ENCODE assay signal across 8 mouse cellular contexts in the genomic region with DNA sequence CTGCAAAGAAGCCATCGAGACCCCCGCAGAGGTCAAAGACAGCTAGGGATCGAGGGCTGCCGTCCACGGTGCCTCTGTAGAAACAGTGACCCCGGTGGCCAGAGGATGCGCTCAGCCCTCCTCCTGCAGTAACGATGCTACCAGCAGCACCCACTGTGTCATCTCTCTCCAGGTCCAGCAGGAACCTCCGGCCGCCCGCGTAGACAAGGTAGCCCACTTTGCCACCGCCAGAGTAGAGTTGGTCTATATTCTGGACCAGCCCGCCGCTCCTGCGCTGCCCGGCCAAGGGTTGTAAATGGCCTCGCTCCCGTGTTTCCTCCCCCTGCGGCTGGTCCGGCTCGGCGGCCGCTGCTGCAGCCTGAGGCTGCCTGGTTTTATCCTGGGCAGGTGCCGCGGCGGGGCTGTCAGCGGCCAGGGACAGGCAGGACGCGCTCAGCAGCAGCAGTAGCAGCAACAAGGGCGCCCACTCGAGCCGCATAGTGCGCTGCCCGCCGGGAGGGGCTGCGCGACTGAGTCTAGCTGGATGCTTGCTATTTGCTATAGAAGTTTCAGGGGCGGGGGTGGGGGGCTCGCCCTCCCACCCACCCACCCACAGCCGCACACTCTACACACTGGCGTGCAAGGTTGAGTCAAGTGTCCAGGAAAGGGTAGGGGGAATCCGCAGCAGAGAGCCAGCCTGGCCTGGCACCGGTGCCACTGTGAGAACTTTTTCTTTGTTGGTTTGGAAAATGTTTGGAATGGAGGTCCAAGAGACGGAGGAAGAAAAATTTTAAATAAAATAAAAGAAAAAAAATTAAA. TPM values are rescaled to one million over a fixed set of nuclear protein-coding genes. Genes with fewer than 3 reads are reported as not detected.
DNase-seq lines count a peak whose midpoint lies in the region; ATAC-seq and TF ChIP-seq lines count a peak whose summit lies in the region.

No protein-coding gene starts in this region.

- H3K4me2 ChIP-seq in embryonic facial prominence, embryonic 12.5 days (replicated peaks) = peak overlapping the region; percentile 96
- peak overlapping the region; percentile 96 for H3K4me2 ChIP-seq in heart, embryonic 16.5 days (ENCODE audit: low read depth, low read length)
- peak overlapping the region; percentile 100 for H3K4me2 ChIP-seq in midbrain, postnatal 0 days (ENCODE audit: low read depth, low read length, poor library complexity, severe bottlenecking)

- H3K79me3 ChIP-seq in C2C12 (ENCODE audit: low read depth) = no peaks in the 10 kb centered on the region

- intact Hi-C loops in left cerebral cortex, postnatal 4 days (cut with DNase I) = no loop called here

- no peak for TF ChIP-seq POLR2A in ES-Bruce4 (IDR thresholded peaks at IDR 0.05; ENCODE audit: insufficient read depth, low read length)

- no peaks in the 10 kb centered on the region for H3K9me3 ChIP-seq in ES-Bruce4 (replicated peaks; ENCODE audit: control insufficient read depth, insufficient read depth, low read length, poor library complexity, severe bottlenecking)
- no peaks in the 10 kb centered on the region for H3K9me3 ChIP-seq in embryonic facial prominence, embryonic 12.5 days
- no peaks in the 10 kb centered on the region for H3K9me3 ChIP-seq in heart, embryonic 16.5 days (replicated peaks; ENCODE audit: control insufficient read depth, low read length)
- no peaks in the 10 kb centered on the region for H3K9me3 ChIP-seq in midbrain, postnatal 0 days (ENCODE audit: low read length)

- H3K36me3 ChIP-seq in C2C12 (ENCODE audit: control insufficient read depth, insufficient read depth) = no peaks in the 10 kb centered on the region
- H3K36me3 ChIP-seq in ES-Bruce4 (ENCODE audit: control insufficient read depth, insufficient read depth, low read length, poor library complexity, severe bottlenecking) = no peaks in the 10 kb centered on the region
- H3K36me3 ChIP-seq in embryonic facial prominence, embryonic 12.5 days = no peaks in the 10 kb centered on the region
- no peaks in the 10 kb centered on the region for H3K36me3 ChIP-seq in heart, embryonic 16.5 days (ENCODE audit: control insufficient read depth, insufficient read depth)
- no peaks in the 10 kb centered on the region for H3K36me3 ChIP-seq in midbrain, postnatal 0 days (ENCODE audit: insufficient read depth, low read length)

- no peak overlapping the region for H3K9ac ChIP-seq in ES-Bruce4 (ENCODE audit: low read depth, poor library complexity, severe bottlenecking)
- peak overlapping the region; percentile 56 for H3K9ac ChIP-seq in embryonic facial prominence, embryonic 12.5 days
- H3K9ac ChIP-seq in heart, embryonic 16.5 days (ENCODE audit: low read length) = peak overlapping the region; percentile 73
- peak overlapping the region; percentile 60 for H3K9ac ChIP-seq in midbrain, postnatal 0 days (replicated peaks; ENCODE audit: low read length, poor library complexity, severe bottlenecking)

- TF ChIP-seq EP300 in ES-Bruce4 (IDR thresholded peaks at IDR 0.05; ENCODE audit: insufficient read depth, low read depth, low read length) = no peak

- no peaks in the 10 kb centered on the region for H3K79me2 ChIP-seq in C2C12 (ENCODE audit: control insufficient read depth, insufficient read depth)

- DNase-seq in left cerebral cortex, postnatal 4 days = peak; percentile 36
- peak; percentile 51 for DNase-seq in midbrain, postnatal 0 days (ENCODE audit: low spot score)
- peak; percentile 20 for DNase-seq in yolk sac, embryonic 10.5 days (ENCODE audit: low spot score)

- H3K27me3 ChIP-seq in C2C12 (ENCODE audit: control insufficient read depth, insufficient read depth, insufficient read length) (no peaks in the 10 kb centered on the region), ES-Bruce4 (ENCODE audit: control insufficient read depth, insufficient read depth, low read length, poor library complexity, severe bottlenecking) (0 out of 2 replicates have a peak, but pooled peaks cover 3% of the 10 kb centered on the region)
- H3K27me3 ChIP-seq in embryonic facial prominence, embryonic 12.5 days = peaks cover 24% of the 10 kb centered on the region
- no peaks in the 10 kb centered on the region for H3K27me3 ChIP-seq in heart, embryonic 16.5 days (ENCODE audit: control insufficient read depth, insufficient read depth, low read length)
- H3K27me3 ChIP-seq in midbrain, postnatal 0 days (ENCODE audit: insufficient read depth, low read length) = no peaks in the 10 kb centered on the region

- 2% methylated on average over 45 of the region's 45 CpGs for WGBS in embryonic facial prominence, embryonic 12.5 days
- WGBS in heart, embryonic 16.5 days = 1% methylated on average over 45 of the region's 45 CpGs
- WGBS in midbrain, postnatal 0 days = 2% methylated on average over 43 of the region's 45 CpGs

- peak; percentile 43; the same call in 1 of the 2 replicates for ATAC-seq in embryonic facial prominence, embryonic 12.5 days (ENCODE audit: insufficient number of reproducible peaks, insufficient read depth, low FRiP score, low TSS enrichment)
- ATAC-seq in heart, embryonic 16.5 days (replicated peaks; ENCODE audit: extremely low read depth, insufficient read depth, low FRiP score) = peak; percentile 62; the same call in 1 of the 2 replicates
- peak; percentile 61 for ATAC-seq in midbrain, postnatal 0 days (ENCODE audit: low FRiP score)
- no peak for ATAC-seq in inflammation-experienced regulatory T-cells, adult 6 months

- no peak for TF ChIP-seq CTCF in C2C12 (IDR thresholded peaks at IDR 0.05; ENCODE audit: control insufficient read depth, insufficient read depth, insufficient read length)
- TF ChIP-seq CTCF in ES-Bruce4 (IDR thresholded peaks at IDR 0.05; ENCODE audit: low read depth, low read length) = no peak
- TF ChIP-seq CTCF in midbrain, postnatal 0 days (IDR thresholded peaks at IDR 0.05) = no peak

- H3ac ChIP-seq in C2C12 (ENCODE audit: control insufficient read depth, insufficient read length, low read depth) = peak overlapping the region; percentile 14

- H3K4me3 ChIP-seq in C2C12 (ENCODE audit: insufficient read depth, poor library complexity, severe bottlenecking) = no peak overlapping the region
- peak overlapping the region; percentile 61 for H3K4me3 ChIP-seq in ES-Bruce4 (ENCODE audit: low read depth, low read length)
- H3K4me3 ChIP-seq in embryonic facial prominence, embryonic 12.5 days = peak overlapping the region; percentile 60
- peak overlapping the region; percentile 69 for H3K4me3 ChIP-seq in heart, embryonic 16.5 days (ENCODE audit: low read length)
- peak overlapping the region; percentile 50 for H3K4me3 ChIP-seq in midbrain, postnatal 0 days (ENCODE audit: low read depth, low read length)

- no peak overlapping the region for H3K27ac ChIP-seq in ES-Bruce4 (ENCODE audit: insufficient read depth, low read length)
- no peak overlapping the region for H3K27ac ChIP-seq in embryonic facial prominence, embryonic 12.5 days
- peak overlapping the region; percentile 65 for H3K27ac ChIP-seq in heart, embryonic 16.5 days (ENCODE audit: low read length)
- no peak overlapping the region for H3K27ac ChIP-seq in midbrain, postnatal 0 days (ENCODE audit: low read depth, low read length)

- no peaks in the 10 kb centered on the region for H3K4me1 ChIP-seq in ES-Bruce4 (ENCODE audit: control insufficient read depth, insufficient read depth, low read length)
- H3K4me1 ChIP-seq in embryonic facial prominence, embryonic 12.5 days = peaks cover 6% of the 10 kb centered on the region; the same call in 1 of the 2 replicates
- peaks cover 9% of the 10 kb centered on the region for H3K4me1 ChIP-seq in heart, embryonic 16.5 days (ENCODE audit: control insufficient read depth, insufficient read depth, low read length)
- peaks cover 9% of the 10 kb centered on the region for H3K4me1 ChIP-seq in midbrain, postnatal 0 days (ENCODE audit: insufficient read depth, low read length)

TF ChIP-seq in C2C12, 6 proteins besides CTCF, POLR2A, EP300 and RAD21:
- TF ChIP-seq FOSL1 (IDR thresholded peaks at IDR 0.05; ENCODE audit: insufficient read depth, low read length, poor library complexity, severe bottlenecking) (no peak), USF1 (IDR thresholded peaks at IDR 0.05; ENCODE audit: low read depth) (no peak), CEBPB (IDR thresholded peaks at IDR 0.05; ENCODE audit: low read depth) (no peak), MYOG (IDR thresholded peaks at IDR 0.05; ENCODE audit: control insufficient read depth, extremely low read depth, insufficient read length) (no peak), MYOD1 (IDR thresholded peaks at IDR 0.05; ENCODE audit: control insufficient read depth, insufficient read length, low read depth) (no peak), MAX (IDR thresholded peaks at IDR 0.05) (no peak)

RNA-seq across cellular contexts. Expression of gene Adamts5, which starts 1.6 kb away (rescaled TPM):
- polyA plus RNA-seq in C2C12 (2012; fragmentation: generic; extraction: Trizol) = 0.16 TPM
- 0.73 and 0.91 TPM in 2 replicates for polyA plus RNA-seq in ES-Bruce4 (2011; ENCODE audit: insufficient read depth, insufficient read length, low read depth, missing spikeins)
- polyA plus RNA-seq in embryonic facial prominence, embryonic 12.5 days (2016; fragmentation: Nextera tagmentation; extraction: Ambion mirVana) = 3.5 TPM in 2 replicates
- polyA plus RNA-seq in heart, embryonic 16.5 days (2015; fragmentation: Nextera tagmentation; extraction: Ambion mirVana) = 3.1 and 3.5 TPM in 2 replicates
- 1 to 10 TPM; 2.0 to 2.5 TPM for total RNA-seq in left cerebral cortex, postnatal 4 days (2021)
- total RNA-seq in midbrain, postnatal 0 days (2014; rRNA removed) = 3.2 and 3.6 TPM in 2 replicates
- 2.0 and 2.1 TPM in 2 replicates for polyA plus RNA-seq in midbrain, postnatal 0 days (2015; fragmentation: Nextera tagmentation; extraction: Ambion mirVana)
- under 1 TPM in 2 of 3 experiments, not detected in 1; 0.03 to 0.04 TPM for polyA plus RNA-seq in inflammation-experienced regulatory T-cells, adult 6 months (2017; shearing (Covaris generic))
